Mouse (Mus musculus): ENCODE measurements around the gene Gm30083. TPM values are rescaled to one million over a fixed set of nuclear protein-coding genes. Genes with fewer than 3 reads are reported as not detected.

Gene Gm30083
- total and polyA plus RNA-seq, 2 experiments from 2014 or later, result not detected

DNA sequence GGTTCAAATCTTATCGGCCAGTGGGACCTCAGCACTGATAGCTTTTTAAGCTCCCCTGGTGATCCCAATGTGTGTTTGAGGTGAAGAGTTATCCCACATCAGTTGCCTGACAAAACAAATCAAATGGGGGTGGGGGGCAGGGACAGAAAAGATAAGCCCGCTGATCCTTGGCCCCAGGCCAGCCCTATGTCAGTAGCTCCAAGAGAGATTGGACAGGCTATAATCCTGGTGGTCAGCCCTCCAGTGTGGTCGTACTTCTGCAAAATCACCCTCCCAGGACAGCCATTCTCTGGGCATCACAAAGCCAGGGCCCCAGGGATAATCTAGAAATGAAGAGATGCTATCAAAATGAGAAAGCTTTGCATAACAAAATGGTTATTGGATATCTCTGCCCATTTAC, 56.1 kb downstream of the Gm30083 start:
- TF ChIP-seq EP300 (IDR thresholded peaks at IDR 0.05; ENCODE audit: low read depth) (no peak), CTCF (IDR thresholded peaks at IDR 0.05; ENCODE audit: low read depth) (no peak)
- Histone ChIP-seq H3K4me1 (ENCODE audit: control insufficient read depth, insufficient read depth) (no peaks in the 10 kb centered on the region), H3K4me3 (ENCODE audit: low read depth, low read length) (no peak overlapping the region), H3K27ac (ENCODE audit: low read depth) (no peak overlapping the region), H3K27me3 (ENCODE audit: control insufficient read depth, insufficient read depth, low read length) (no peaks in the 10 kb centered on the region), H3K4me2 (ENCODE audit: low read depth, low read length) (no peak overlapping the region), H3K9ac (replicated peaks; ENCODE audit: low read depth, low read length) (no peak overlapping the region), H3K9me3 (replicated peaks; ENCODE audit: control insufficient read depth, low read length) (no peaks in the 10 kb centered on the region), H3K36me3 (replicated peaks; ENCODE audit: control insufficient read depth, insufficient read depth, low read length) (no peaks in the 10 kb centered on the region)
- 13% methylated on average over 3 of the region's 3 CpGs for WGBS
- DNase-seq (ENCODE audit: low spot score), result no peak
- ATAC-seq (ENCODE audit: insufficient read depth, low read depth), result no peak

- Histone ChIP-seq H3K27me3 (ENCODE audit: control insufficient read depth, insufficient read depth, low read length) (no peaks in the 10 kb centered on the region), H3K27ac (ENCODE audit: low read depth) (no peak overlapping the region), H3K36me3 (replicated peaks; ENCODE audit: control insufficient read depth, insufficient read depth, low read length) (no peaks in the 10 kb centered on the region), H3K4me2 (ENCODE audit: low read depth, low read length) (no peak overlapping the region), H3K9ac (replicated peaks; ENCODE audit: low read depth, low read length) (no peak overlapping the region), H3K4me1 (ENCODE audit: control insufficient read depth, insufficient read depth) (no peaks in the 10 kb centered on the region), H3K4me3 (ENCODE audit: low read depth, low read length) (no peak overlapping the region), H3K9me3 (replicated peaks; ENCODE audit: control insufficient read depth, low read length) (no peaks in the 10 kb centered on the region)
- 54% methylated on average over 4 of the region's 4 CpGs for WGBS
- DNase-seq (ENCODE audit: low spot score) (no peak), ATAC-seq (ENCODE audit: insufficient read depth, low read depth) (no peak)
- no peak for TF ChIP-seq EP300 (IDR thresholded peaks at IDR 0.05; ENCODE audit: low read depth)
- no peak for TF ChIP-seq CTCF (IDR thresholded peaks at IDR 0.05; ENCODE audit: low read depth)
Observed at GRCm38 (mm10) chr14:33958186-33958585, 56.8 kb downstream of the Gm30083 start.

- Histone ChIP-seq H3K4me1 (ENCODE audit: control insufficient read depth, insufficient read depth) (no peaks in the 10 kb centered on the region), H3K9ac (replicated peaks; ENCODE audit: low read depth, low read length) (no peak overlapping the region), H3K27me3 (ENCODE audit: control insufficient read depth, insufficient read depth, low read length) (no peaks in the 10 kb centered on the region), H3K4me2 (ENCODE audit: low read depth, low read length) (no peak overlapping the region), H3K4me3 (ENCODE audit: low read depth, low read length) (no peak overlapping the region), H3K9me3 (replicated peaks; ENCODE audit: control insufficient read depth, low read length) (no peaks in the 10 kb centered on the region), H3K36me3 (replicated peaks; ENCODE audit: control insufficient read depth, insufficient read depth, low read length) (no peaks in the 10 kb centered on the region), H3K27ac (ENCODE audit: low read depth) (no peak overlapping the region)
- DNase-seq (ENCODE audit: low spot score), result no peak
- ATAC-seq (ENCODE audit: insufficient read depth, low read depth), result no peak
- TF ChIP-seq CTCF (IDR thresholded peaks at IDR 0.05; ENCODE audit: low read depth) (no peak), EP300 (IDR thresholded peaks at IDR 0.05; ENCODE audit: low read depth) (no peak)
- 69% methylated on average over 13 of the region's 13 CpGs for WGBS
Observed at GRCm38 (mm10) chr14:33956055-33956454, 58.9 kb downstream of the Gm30083 start.

DNA sequence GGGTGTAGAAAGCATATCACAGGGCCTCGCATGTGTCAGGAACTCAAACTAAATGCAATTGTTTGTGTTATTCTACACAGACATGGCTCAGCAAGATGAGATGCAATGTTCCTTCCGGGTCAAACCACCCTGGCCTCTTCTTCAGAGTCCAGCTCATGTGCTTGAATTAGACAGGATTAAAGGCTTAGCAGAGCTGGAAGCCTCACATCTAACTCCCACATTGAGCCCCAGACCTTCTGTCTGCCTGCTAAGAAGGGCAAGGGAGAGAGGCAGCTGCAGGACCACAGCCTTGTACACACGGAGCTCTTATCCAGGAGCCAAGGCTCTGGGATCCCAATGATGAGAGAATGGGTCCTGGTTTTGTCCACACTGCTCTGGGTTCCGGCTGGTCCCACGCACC, 61.2 kb downstream of the Gm30083 start, which contains the start of gene Rbp3:
TSS of gene Rbp3 (plus strand) at position 243 of the 400 bp plus-strand sequence.
- H3K4me2 ChIP-seq (ENCODE audit: low read depth, low read length), result no peak within 1 kb of the TSS
- TF ChIP-seq CTCF (IDR thresholded peaks at IDR 0.05; ENCODE audit: low read depth) (no peak), EP300 (IDR thresholded peaks at IDR 0.05; ENCODE audit: low read depth) (no peak)
- H3K27me3 ChIP-seq (ENCODE audit: control insufficient read depth, insufficient read depth, low read length), result no peaks in the 10 kb centered on the region
- no peaks in the 10 kb centered on the region for H3K36me3 ChIP-seq (replicated peaks; ENCODE audit: control insufficient read depth, insufficient read depth, low read length)
- no peak within 1 kb of the TSS for H3K27ac ChIP-seq (ENCODE audit: low read depth)
- no peaks in the 10 kb centered on the region for H3K4me1 ChIP-seq (ENCODE audit: control insufficient read depth, insufficient read depth)
- no peak within 1 kb of the TSS for H3K4me3 ChIP-seq (ENCODE audit: low read depth, low read length)
- H3K9me3 ChIP-seq (replicated peaks; ENCODE audit: control insufficient read depth, low read length), result no peaks in the 10 kb centered on the region
- 78% methylated on average over 5 of the region's 5 CpGs for WGBS
- H3K9ac ChIP-seq (replicated peaks; ENCODE audit: low read depth, low read length), result no peak within 1 kb of the TSS
- DNase-seq (ENCODE audit: low spot score) (no peak), ATAC-seq (ENCODE audit: insufficient read depth, low read depth) (no peak)

- no peaks in the 10 kb centered on the region for H3K4me1 ChIP-seq (ENCODE audit: control insufficient read depth, insufficient read depth)
- TF ChIP-seq EP300 (IDR thresholded peaks at IDR 0.05; ENCODE audit: low read depth), result no peak
- no peak for TF ChIP-seq CTCF (IDR thresholded peaks at IDR 0.05; ENCODE audit: low read depth)
- no peak overlapping the region for H3K27ac ChIP-seq (ENCODE audit: low read depth)
- no peaks in the 10 kb centered on the region for H3K27me3 ChIP-seq (ENCODE audit: control insufficient read depth, insufficient read depth, low read length)
- 54% methylated on average over 6 of the region's 6 CpGs for WGBS
- no peak overlapping the region for H3K9ac ChIP-seq (replicated peaks; ENCODE audit: low read depth, low read length)
- no peak overlapping the region for H3K4me2 ChIP-seq (ENCODE audit: low read depth, low read length)
- no peak for ATAC-seq (ENCODE audit: insufficient read depth, low read depth)
- H3K9me3 ChIP-seq (replicated peaks; ENCODE audit: control insufficient read depth, low read length), result no peaks in the 10 kb centered on the region
- H3K36me3 ChIP-seq (replicated peaks; ENCODE audit: control insufficient read depth, insufficient read depth, low read length), result no peaks in the 10 kb centered on the region
- H3K4me3 ChIP-seq (ENCODE audit: low read depth, low read length), result no peak overlapping the region
- DNase-seq (ENCODE audit: low spot score), result no peak
Observed at GRCm38 (mm10) chr14:33952233-33952981, 62.6 kb downstream of the Gm30083 start.

- TF ChIP-seq EP300 (IDR thresholded peaks at IDR 0.05; ENCODE audit: low read depth) (no peak), CTCF (IDR thresholded peaks at IDR 0.05; ENCODE audit: low read depth) (no peak)
- no peak overlapping the region for H3K27ac ChIP-seq (ENCODE audit: low read depth)
- H3K4me2 ChIP-seq (ENCODE audit: low read depth, low read length), result no peak overlapping the region
- H3K27me3 ChIP-seq (ENCODE audit: control insufficient read depth, insufficient read depth, low read length), result no peaks in the 10 kb centered on the region
- H3K4me1 ChIP-seq (ENCODE audit: control insufficient read depth, insufficient read depth), result no peaks in the 10 kb centered on the region
- H3K9me3 ChIP-seq (replicated peaks; ENCODE audit: control insufficient read depth, low read length), result no peaks in the 10 kb centered on the region
- no peak overlapping the region for H3K4me3 ChIP-seq (ENCODE audit: low read depth, low read length)
- no peak for DNase-seq (ENCODE audit: low spot score)
- ATAC-seq (ENCODE audit: insufficient read depth, low read depth), result no peak
- H3K9ac ChIP-seq (replicated peaks; ENCODE audit: low read depth, low read length), result no peak overlapping the region
- WGBS, result 71% methylated on average over 6 of the region's 6 CpGs
- H3K36me3 ChIP-seq (replicated peaks; ENCODE audit: control insufficient read depth, insufficient read depth, low read length), result no peaks in the 10 kb centered on the region
Observed at GRCm38 (mm10) chr14:33946125-33946524, 68.9 kb downstream of the Gm30083 start.
